In the genomic region with DNA sequence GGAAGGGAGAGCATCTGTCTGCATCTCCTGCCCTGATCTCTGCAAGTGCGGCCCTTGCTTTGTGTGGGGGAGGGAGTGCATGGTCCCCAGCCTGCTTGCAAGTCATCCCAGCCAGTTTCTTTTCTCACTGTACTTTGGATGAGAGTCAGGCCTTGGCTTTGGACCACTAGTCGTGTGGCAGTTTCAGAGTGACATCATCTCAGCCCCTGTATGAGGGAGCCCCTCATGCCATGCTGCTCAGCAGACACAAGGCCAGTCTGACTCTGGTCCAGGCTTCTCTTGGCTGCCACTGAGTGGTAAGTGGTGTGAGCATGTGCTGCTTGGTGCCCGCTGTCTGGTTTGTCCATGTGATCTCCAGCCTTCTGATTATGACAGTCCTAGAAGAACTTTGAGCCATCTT, we compare ENCODE assay signal across 13 mouse cellular contexts.
A peak's percentile ranks its signal among the peaks of the same experiment; 100 is the strongest.
DNase-seq lines count a peak whose midpoint lies in the region; ATAC-seq and TF ChIP-seq lines count a peak whose summit lies in the region.
"Had no signal": no experiment of that assay in that cellular context is flagged by ENCODE, and none has a peak within 500 bp of the region (broad histone marks: within the 10 kb centered on the region; RNA-seq: fewer than 3 reads in every experiment).

No protein-coding gene starts in this region.

- DNase-seq in cerebellum, adult 11 months = peak; percentile 38
- DNase-seq in layer of hippocampus, adult 2 months (ENCODE audit: low spot score in 2 of 2) = no peak
- DNase-seq in layer of hippocampus, postnatal 36 days = no peak
- DNase-seq in right cerebral cortex, postnatal 4 days = peak; percentile 45
- no peak for DNase-seq in right cerebral cortex, postnatal 25 days
- no peak for DNase-seq in adrenal gland, postnatal 4 days (ENCODE audit: low spot score in 2 of 2)
- DNase-seq: adrenal gland, postnatal 10 days; kidney, adult 2 months; lung, postnatal 36 days; spleen, adult 18-20 months had no signal

- TF ChIP-seq CTCF in layer of hippocampus, adult 2 months (conservative IDR thresholded peaks at IDR 0.05) = 0 out of 2 replicates have a peak, but pooled peaks have one; percentile 8

- H3K27ac ChIP-seq in layer of hippocampus, adult 2 months = no peak overlapping the region
- H3K27ac ChIP-seq: embryonic facial prominence, embryonic 15.5 days had no signal

- no peak for ATAC-seq in cerebellum, adult (ENCODE audit: insufficient number of reproducible peaks, low FRiP score, low TSS enrichment)
- ATAC-seq in megakaryocyte, adult 5-6 weeks (ENCODE audit: poor library complexity, severe bottlenecking) = no peak

- no peak overlapping the region for H3K4me3 ChIP-seq in layer of hippocampus, adult 2 months
- H3K4me3 ChIP-seq: embryonic facial prominence, embryonic 15.5 days had no signal

Comparison
In these comparisons a context has a peak if more than half of its experiments do, and no peak if none do; other contexts are left out.
1. DNase-seq: peak in cerebellum, adult 11 months (single experiment) and right cerebral cortex, postnatal 4 days (single experiment); none in layer of hippocampus, adult 2 months (0 of 2), layer of hippocampus, postnatal 36 days (0 of 2), right cerebral cortex, postnatal 25 days (single experiment) and adrenal gland, postnatal 4 days (0 of 2).